Mouse (Mus musculus) urinary bladder, postnatal 36 days (tissue): ENCODE data around the gene Sod2.
"Not testable (repeated sequence)": the region's sequence is repeated elsewhere in the genome, so short reads cannot be mapped to it uniquely, and the experiment has no call there.

ENCODE experiments used
- DNase-seq, 2 experiments: peaks; one replicate each; pipeline ENCODE4 v3.0.0; 2022; ENCODE audit warnings: low spot score in 2 of 2, mixed read lengths in 1 of 2

Gene Sod2

DNA sequence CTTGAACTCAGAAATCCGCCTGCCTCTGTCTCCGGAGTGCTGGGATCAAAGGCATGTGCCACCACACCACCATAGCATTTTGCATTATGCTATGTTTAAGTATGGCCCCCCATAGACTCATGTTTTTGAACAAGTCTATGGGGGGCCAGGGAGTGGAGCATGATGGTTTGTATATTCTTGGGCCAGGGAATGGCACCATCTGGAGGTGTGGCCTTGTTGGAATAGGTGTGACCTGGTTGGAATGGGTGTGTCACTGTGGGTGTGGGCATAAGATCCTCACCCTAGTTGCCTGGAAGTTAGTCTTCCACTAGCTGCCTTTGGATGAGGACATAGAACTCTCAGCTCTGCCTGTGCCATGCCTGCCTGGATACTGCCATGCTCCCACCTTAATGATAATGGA, at the start of gene Sod2:
TSS of gene Sod2 (plus strand) at position 301 of the 400 bp plus-strand sequence.
- DNase-seq, result not testable (repeated sequence)

DNA sequence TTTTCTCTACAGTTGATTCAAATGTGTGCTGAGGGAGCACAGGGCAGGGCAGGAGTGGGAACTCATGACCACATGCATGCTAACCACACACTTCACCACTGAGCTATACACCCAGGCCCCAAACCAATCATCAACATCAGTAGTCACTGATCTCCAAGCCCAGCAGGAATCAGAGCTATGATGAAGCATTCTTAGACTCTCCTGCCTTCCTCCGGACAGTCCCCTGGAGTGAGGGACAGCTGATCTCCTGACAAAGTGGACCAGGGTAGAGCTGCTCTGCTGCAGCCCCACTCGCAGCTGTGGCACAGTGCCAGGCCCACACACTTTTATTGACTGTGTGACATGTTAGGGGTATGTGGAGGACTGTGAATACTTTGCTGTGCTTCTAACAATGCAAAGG, 47.3 kb upstream of the Sod2 start:
- DNase-seq, result not testable (repeated sequence)

DNA sequence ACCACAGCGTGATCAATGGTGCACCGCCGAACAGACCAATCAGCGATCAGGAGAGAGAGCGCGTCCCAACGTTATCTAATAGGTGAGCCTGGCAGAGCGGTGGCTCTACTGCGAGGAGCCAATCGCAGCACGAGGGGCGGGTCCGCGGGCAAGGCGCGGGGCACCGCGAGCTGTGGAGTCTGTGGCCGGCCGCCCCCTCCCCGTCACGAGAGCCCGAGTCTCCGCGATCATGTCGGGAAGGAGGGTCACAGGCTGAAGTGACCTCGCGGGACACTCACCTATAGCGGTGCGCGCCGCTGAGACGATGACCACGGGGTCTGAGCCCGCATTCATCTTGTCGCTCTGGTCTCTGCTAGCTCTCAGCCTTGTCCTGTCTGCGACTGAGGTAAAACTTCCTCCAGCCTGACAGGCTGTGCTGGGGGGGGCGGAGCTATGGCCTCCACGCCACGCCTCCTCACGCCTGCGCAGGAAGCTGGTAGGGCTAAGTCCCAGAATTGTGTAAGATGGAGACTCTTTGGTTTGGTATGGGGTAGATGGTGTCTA, 46.2 kb upstream of the Sod2 start, which contains the start of gene Acat2:
TSS of gene Acat2 (minus strand) at position 417 of the 543 bp plus-strand sequence.
- peak; percentile 89 to 94 for DNase-seq

DNA sequence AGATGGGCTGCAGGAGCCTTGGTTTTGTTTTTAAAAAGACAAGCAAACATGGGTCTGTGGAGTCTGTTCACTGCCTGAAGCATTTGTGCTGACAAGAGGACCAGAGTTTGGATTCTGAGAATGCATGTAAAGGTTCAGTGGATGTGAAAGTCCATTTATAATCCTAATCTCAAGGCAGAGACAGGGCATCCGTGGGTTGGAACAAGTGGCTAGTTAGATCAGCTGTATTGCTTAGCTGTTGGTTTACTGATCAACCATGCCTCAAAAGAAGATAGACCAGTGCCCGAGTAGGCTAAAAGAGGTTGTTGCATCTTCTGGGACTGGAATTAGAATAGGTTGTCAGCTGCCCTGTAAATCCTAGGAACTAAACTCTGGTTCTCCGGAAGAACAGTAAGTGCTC, 43.2 kb upstream of the Sod2 start:
- DNase-seq, result no peak

DNA sequence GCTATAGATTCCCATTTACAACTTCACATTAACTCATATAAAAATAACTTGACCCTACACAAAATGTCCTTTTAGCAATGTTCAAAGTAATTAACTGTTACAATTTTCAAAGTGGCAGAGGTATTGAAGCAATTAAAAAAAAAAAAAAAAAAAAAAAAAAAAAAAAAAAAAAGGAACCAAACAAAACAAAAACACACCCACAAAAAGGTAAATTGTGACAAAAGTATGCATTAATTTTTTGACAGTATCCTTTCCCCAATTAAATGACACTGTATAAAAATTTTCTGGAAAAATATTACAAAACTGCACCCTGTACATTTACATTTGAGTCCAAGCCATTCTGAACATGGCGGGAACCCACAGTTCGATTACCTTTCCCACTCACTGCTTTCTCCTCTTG, 39.5 kb upstream of the Sod2 start:
- no peak for DNase-seq

DNA sequence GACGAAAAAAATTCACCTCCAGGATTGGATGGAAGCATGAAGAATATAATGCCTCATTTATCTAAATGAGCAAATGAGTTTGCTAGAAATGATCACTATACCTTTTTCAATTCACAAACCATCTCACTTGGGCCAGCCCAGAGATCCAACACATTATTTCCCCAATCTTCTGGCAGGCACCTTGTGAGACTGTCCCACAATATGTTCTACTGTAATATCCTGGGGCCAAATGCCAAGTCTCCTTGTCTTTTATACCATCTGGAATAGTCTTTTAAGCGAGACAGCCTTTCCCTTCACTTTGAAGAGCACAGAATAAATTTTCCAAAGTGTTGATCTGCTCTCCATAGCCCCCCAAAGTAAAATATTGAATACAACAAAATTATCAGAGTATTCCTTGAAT, 32.8 kb upstream of the Sod2 start:
- DNase-seq, result no peak

DNA sequence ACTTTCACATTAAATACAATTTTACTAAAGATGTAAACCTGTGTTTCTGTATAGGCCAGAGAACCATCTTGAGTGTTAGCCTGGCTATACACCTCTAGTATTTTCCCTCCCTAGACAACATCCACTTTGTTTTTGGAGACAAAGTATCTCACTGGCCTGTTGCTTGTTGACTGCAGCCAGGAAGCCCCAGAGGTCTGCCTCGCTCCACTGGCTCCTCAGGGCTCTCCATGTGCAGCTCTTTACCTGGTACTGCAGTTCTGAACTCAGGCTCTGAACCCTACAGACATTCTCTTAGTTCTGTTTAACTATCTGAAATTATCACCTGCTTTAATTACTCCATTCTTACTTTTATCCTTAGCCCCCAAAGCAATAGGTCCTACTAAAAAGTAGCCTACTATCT, 28.1 kb upstream of the Sod2 start:
- no peak for DNase-seq

DNA sequence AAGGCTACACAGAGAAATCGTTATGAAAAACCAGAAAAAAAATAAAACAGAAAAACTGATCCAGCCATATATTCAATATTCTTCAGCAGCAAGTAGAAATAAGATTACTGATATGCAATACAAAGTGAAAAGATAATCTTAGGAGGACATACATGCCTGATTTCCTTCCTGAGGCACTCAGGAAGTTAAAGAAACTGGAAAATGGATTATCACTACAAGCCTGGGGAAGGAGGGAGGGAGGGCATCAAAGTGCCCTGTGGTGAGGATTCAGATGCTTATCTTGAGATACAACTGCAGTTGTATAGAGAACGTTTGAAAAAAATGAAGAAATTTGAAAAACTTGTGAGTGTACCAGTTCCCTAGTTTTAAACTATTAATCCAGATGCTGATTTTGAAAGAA, 22.7 kb upstream of the Sod2 start:
- DNase-seq, result no peak

DNA sequence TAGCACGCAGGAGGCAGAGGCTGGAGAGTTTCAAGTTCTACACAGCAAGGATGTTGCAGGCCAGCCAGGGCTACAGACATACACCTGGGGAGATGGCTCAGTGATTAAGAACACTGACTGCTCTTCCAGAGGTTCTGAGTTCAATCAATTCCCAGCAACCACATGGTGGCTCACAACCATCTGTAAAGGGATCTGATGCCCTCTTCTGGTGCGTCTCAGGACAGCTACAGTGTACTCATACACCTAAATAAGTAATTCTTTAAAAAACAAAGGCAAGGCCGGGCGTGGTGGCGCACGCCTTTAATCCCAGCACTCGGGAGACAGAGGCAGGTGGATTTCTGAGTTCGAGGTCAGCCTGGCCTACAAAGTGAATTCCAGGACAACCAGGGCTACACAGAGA, 18.6 kb upstream of the Sod2 start:
- DNase-seq, result not testable (repeated sequence)

DNA sequence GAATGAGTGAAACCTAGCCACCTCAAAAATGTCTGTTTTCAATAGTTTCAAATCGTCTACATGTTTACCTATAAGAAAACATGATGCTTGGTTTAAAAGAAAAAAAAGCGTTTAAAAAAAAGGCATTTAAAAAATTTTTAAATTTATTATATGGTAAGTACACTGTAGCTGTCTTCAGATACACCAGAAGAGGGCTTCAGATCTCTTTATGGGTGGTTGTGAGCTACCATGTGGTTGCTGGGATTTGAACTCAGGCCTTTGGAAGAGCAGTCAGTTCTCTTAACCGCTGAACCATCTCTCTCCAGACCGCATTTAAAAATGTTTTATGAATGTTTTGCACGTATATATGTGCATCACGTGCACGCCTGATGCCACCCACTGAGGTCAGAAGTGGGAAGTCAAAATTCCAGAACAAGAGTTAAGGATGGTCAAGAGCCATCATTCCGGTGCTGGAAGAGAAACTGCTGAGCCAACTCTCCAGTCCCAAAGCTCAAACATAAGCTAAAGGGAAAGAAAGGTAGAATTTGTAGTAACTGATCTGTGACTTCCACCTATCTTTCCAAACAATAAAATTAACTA, 16.0 kb upstream of the Sod2 start:
- no peak for DNase-seq

DNA sequence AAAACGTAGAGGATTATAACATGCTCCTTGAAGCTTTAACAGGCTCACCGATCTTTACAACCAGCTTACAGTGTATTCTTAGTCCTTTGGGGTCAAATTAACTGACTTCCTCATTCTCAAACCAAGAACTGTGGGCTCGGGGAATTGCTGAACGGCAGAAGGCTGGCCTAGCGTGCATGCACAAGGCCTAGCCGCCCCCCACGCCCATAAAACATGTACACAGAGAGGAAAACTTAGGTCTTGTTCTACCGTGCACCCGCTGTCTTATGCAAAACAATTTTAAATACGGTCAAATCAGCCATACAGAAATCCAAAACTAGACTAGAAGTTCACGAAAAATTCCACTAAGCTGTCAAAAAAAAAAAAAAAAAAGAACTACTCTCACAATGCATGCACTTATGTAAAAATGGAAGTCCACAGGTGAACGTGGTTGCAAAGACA, 15.4 kb upstream of the Sod2 start:
- no peak for DNase-seq

DNA sequence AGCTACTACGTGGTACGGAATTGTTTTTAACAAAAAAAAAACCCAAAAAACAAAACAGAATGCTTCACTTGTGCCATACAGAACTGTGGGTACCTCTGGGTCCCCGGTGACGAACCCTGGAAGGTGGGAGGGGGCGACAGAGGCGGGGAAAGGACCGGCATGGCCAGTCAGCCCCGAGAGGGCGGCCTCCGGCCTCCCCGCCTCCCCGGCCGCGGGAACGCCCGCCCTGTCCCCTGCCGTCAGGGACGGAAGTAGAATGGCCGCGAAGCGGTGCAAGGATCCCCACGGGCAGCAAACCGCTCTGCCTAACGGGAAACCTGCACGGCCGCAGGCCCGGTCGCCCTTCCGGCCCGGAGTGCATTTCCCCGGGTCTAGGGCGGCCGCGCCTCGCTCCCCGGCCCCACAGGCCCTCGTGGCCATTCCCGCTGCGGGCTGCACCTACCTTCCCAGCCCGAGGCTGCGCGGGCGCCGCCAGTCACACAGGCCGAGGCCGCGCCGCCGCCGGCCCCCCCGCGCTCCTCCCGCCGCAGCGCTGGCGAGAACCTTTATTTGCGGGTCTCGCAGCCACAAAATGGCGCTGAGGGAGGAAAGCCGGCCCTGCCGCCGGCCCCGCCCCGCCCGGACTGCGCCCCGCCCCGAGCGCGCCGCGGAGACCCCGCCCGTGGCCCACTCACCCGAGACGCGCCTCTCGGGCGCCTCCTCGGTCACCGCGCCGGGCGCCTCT, 14.8 kb upstream of the Sod2 start:
- peak; percentile 84 to 85 for DNase-seq

DNA sequence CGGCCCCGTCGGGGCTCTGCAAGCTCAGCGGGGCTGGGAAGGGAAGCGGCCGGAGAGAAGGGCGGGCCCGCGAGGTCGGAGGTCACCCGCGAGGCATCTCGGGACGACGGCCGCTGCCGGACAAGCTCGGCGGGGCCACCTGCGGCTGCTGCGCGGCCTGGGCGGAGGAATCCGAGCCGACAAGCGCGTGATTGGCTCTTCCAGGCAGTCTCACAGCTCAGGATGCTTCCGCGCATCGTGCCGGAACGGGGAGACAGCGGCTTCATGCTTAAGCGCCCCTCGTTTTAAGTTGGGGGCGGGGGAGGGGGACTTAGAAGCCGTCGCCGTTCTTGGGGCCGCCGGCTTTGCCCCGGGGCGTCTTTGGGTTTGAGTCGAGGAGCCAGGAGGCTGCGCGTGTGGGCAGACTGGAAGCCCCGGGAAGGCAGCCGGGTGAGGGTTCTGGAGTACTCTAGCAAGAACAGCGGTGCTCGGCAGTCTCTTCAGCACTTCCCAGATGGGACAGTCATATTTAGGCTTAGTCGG, 14.1 kb upstream of the Sod2 start:
- DNase-seq, result peak; percentile 95 to 96

DNA sequence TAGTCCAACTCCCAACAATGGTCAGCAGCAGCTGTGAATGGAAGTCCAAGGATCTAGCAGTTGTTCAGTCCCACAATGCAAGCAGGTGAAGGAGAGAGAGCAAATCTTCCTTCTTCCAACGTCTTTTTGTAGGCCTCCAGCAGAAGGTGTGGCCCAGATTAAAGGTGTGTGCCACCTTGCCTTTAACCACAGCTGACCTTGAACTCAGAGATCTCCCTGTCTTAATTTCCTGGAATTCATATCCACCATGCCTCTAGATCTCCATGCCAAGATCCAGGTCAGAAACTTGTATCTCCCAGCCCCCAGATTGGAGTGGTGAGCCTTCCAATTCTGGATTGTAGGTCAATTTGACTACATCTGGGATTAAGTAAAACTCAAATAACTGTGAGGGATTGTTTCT, 12.6 kb upstream of the Sod2 start, which contains the start of gene Wtap:
TSS of gene Wtap (minus strand) at position 101 of the 400 bp plus-strand sequence.
- DNase-seq, result no peak

DNA sequence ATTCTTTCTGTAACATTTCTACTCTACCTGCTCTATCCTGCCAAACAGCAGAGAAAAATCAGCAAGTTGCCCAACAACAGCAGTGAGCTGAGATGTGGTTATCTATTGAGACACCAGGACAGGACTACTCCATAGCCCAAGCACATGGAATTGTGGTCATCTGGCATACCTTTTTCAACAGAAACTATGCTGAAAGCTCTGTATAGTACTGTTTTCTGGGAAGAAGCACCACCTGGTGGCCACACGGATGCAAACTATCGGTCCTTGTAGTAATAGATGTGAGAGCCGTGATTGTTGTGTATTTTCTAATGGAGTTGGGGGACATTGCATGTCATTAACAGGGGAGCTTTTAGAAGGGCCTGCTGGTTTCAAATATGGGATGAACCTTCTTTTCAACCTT, 10.3 kb upstream of the Sod2 start:
- peak in 1 of 2 experiments; percentile 56 for DNase-seq

DNA sequence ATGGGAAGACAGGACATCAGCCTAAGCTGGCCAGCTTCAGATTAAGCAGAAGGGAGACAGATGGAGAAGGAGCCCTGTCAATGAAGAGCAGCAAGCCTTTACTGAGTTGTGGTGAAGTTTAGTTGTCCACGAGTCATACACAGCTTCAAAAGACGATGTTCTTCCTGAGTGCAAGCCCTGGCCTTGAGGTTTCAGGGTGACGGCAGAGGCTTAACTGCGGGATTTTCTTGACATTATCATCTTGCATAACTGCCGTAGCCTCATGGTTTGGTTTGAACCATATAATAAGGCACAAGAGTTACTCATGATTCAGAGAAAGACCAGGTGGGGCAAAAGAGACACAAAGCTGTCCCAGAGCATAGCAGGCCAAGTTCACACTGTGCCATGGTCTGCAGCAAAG, 8.8 kb upstream of the Sod2 start:
- DNase-seq, result no peak

DNA sequence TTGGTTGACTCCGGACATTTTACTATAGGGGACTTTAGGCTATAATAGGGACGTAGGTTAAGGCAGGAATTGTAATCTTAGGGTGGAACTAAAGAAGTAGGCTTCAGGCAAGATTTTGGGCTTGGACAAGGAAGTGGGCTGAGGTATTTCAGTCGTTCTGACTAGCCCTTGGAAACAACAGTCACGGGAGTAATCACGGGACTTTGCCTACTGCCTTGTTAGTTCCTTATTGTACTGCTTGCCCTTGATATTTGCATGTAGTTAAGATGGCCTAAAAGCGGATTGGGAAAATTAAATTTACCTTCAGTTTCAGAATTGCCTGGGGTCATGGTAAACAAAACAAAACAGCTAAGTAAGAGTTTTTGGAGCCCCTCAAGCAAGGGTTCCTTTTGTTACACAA, 7.6 kb upstream of the Sod2 start:
- DNase-seq, result no peak

DNA sequence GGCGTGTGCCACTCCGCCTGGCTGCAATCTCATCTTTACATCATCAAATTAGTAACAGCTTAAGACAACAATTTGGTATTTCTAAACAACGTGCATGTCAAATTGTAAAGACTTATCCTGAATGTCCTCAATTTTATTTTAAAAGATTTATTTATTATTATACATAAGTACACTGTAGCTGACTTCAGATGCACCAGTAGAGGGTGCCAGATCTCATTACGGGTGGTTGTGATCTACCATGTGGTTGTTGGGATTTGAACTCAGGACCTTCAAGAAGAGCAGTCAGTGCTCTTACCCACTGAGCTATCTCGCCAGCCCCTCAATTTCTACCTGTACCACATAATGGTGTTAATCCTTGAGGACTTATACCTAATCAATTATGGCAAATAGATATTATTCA, 4.4 kb upstream of the Sod2 start:
- not testable (repeated sequence) for DNase-seq

DNA sequence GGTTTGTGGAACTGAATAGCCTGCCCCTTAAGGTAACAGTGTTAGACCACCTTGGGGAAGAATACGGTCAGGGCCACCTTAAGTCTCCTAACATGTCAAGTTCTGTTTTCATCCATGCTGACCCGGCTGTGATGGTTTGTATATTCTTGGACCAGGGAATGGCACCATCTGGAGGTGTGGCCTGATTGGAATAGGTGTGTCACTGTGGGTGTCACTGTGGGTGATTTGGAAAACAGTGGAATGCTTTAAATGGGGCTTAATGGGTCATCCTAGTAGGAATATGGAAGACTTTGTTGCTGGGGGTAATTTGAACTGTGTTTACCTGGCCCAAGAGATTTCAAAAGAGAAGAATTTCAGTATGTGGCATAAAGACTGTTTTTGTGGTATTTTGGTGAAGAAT, 2.2 kb upstream of the Sod2 start:
- DNase-seq, result not testable (repeated sequence)

DNA sequence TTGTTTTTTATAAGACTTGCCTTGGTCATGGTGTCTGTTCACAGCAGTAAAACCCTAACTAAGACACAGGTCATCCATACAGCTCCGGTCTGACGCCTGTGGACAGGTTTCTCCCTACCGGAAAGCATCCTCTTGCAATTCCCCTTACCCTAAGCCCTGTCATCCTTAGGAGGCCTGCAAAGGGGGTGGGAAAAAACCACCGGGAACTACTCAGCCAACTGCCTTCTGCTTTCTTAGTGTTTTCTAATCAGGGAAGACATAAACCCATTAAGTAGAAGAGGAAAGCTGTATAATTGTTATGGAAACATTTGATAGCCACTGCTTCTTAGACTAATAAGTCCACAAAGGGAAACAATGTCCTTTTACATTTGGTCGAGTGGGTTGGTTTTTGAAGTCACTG, 338 bp downstream of the Sod2 start:
- DNase-seq, result no peak

DNA sequence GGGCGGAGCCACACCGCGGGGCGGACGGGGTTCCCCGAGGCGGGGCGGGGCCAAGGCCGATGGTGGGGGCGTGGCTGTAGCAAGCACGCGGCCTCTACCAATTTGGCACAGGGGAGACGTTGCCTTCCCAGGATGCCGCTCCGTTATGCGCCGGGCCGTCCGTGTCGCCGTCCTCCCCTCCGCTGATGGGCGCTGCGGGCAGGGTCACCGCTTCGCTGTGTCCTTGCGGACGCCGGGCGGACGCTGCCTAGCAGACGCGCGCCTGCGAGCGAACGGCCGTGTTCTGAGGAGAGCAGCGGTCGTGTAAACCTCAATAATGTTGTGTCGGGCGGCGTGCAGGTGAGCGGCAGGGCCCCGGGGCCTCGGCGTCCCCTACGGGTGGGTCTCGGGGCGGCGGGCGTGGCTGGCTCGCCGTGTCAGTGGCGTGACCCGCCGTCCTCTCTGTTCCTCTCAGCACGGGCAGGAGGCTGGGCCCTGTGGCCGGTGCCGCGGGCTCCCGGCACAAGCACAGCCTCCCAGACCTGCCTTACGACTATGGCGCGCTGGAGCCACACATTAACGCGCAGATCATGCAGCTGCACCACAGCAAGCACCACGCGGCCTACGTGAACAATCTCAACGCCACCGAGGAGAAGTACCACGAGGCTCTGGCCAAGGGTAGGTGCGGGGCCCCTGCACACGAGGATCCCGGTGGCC, 1.2 kb downstream of the Sod2 start:
- peak; percentile 99 for DNase-seq

DNA sequence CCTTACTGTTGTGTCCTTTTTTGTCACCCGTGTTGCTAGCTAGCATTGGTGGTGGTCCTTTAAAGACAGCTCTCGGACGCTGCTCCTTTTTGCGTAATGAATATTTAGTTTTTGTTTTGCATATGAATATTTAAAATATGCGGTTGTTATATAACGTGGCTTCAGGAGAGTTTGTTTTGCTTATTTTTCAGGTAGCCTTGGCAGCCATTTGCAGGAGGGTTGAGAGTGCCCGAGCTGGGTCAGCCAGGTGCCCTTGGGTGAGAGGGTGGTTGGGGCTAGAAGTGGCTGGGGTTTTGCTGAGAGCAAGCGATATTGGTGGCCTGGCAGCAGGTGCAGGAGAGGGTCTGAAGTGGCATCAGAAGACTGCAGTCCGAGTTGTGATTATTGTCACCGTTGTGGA, 1.9 kb downstream of the Sod2 start:
- no peak for DNase-seq
